Mouse (Mus musculus) splenic B cell, adult 2 months (primary cell): ENCODE data around the gene 1700028K03Rik.

Experiments used
- DNase-seq: peaks from one replicate; pipeline ENCODE4 v3.0.0-alpha.2; 2011; ENCODE audit warnings: low read depth, low spot score
- H3K27me3 ChIP-seq: 2 replicates; pipeline ENCODE4 v1.6.1; 2012; ENCODE audit warnings: mild to moderate bottlenecking, low read length, moderate library complexity, mixed read lengths; ENCODE audit not compliant: control insufficient read depth, poor library complexity, insufficient read depth, severe bottlenecking
- H3K36me3 ChIP-seq: 2 replicates; pipeline ENCODE4 v1.6.1; 2012; ENCODE audit warnings: mild to moderate bottlenecking, low read length, moderate library complexity, mixed read lengths; ENCODE audit not compliant: control insufficient read depth, poor library complexity, insufficient read depth, severe bottlenecking

The 1700028K03Rik gene

DNA sequence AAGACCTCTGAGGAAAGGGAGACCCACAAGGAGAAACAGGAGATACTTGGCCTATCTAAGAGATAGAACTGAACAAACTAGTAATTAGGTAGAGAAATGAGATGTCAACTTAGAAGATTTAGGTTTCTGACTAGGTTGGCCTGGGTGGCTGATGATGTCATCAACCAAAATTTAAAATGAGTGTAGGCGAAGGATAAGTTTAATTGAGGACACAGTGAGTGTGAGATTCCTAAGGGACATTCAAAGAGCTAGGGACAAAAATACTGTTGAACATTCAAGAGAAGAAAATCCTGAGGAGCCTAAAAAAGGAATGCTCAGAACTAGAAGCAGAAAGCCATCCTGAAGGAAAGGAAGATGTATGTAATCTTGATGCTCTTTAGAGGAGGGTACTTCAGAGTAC, 18.4 kb upstream of the 1700028K03Rik start:
- no peak for DNase-seq
- H3K27me3 ChIP-seq, result no peaks in the 10 kb centered on the region
- no peaks in the 10 kb centered on the region for H3K36me3 ChIP-seq

- Histone ChIP-seq H3K27me3 (no peaks in the 10 kb centered on the region), H3K36me3 (no peaks in the 10 kb centered on the region)
- DNase-seq, result no peak
These were observed 15.9 kb upstream of the 1700028K03Rik start for GRCm38 (mm10) chr5:107518602-107519001.

- no peak for DNase-seq
- no peaks in the 10 kb centered on the region for H3K27me3 ChIP-seq
- H3K36me3 ChIP-seq, result no peaks in the 10 kb centered on the region
These were observed 13.1 kb upstream of the 1700028K03Rik start for GRCm38 (mm10) chr5:107521386-107521785.

DNA sequence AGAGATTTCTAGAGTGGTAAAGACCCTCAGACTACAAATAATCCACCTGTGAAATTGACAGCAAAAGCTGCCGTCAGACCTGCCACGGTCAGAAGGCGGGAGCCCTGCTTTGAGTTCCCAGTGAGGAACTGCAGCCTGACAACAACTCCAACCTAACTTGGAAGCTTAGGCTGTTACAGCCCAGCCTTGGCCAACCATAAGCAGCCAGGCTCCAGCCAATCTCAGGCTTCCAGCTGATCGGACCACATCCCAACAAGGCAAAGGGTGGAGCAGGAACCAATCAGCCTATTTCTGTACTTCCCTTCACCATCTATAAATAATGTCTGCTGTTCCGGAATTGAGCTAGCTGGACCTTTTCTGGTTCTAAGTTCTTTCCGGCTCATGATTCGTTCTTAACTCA, 12.6 kb upstream of the 1700028K03Rik start:
- DNase-seq, result no peak
- no peaks in the 10 kb centered on the region for H3K27me3 ChIP-seq
- no peaks in the 10 kb centered on the region for H3K36me3 ChIP-seq

GRCm38 (mm10) chr5:107524281-107524680, 10.2 kb upstream of the 1700028K03Rik start:
- DNase-seq, result peak; percentile 32
- H3K36me3 ChIP-seq, result no peaks in the 10 kb centered on the region
- H3K27me3 ChIP-seq, result no peaks in the 10 kb centered on the region

GRCm38 (mm10) chr5:107528856-107529255, 5.7 kb upstream of the 1700028K03Rik start:
- no peaks in the 10 kb centered on the region for H3K36me3 ChIP-seq
- no peak for DNase-seq
- H3K27me3 ChIP-seq, result no peaks in the 10 kb centered on the region

DNA sequence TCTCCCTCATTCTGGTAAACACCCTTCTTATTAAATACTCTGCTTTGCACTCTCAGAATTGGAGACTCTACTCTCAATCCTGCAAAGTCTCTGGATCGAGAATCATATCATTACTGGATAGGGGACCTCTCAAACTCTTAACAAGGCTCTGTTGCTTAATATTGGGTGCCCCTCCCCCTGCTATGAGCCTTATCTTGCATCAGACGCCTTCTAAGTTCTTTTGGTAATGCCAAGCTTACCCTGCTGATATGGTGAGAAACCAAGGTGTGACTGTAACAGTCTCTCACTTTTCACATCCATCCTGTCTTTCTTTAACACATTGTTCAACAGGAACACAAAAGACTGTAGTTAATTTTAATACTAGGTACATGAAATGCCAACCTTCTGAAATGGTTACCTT, 919 bp upstream of the 1700028K03Rik start:
- no peak for DNase-seq
- no peaks in the 10 kb centered on the region for H3K27me3 ChIP-seq
- no peaks in the 10 kb centered on the region for H3K36me3 ChIP-seq

- no peaks in the 10 kb centered on the region for H3K36me3 ChIP-seq
- no peak for DNase-seq
- no peaks in the 10 kb centered on the region for H3K27me3 ChIP-seq
These were observed 7.2 kb downstream of the 1700028K03Rik start for GRCm38 (mm10) chr5:107541696-107542095.

GRCm38 (mm10) chr5:107545927-107546326, 11.4 kb downstream of the 1700028K03Rik start:
- H3K27me3 ChIP-seq, result no peaks in the 10 kb centered on the region
- DNase-seq, result no peak
- 0 out of 2 replicates have a peak, but pooled peaks cover 1% of the 10 kb centered on the region for H3K36me3 ChIP-seq

DNA sequence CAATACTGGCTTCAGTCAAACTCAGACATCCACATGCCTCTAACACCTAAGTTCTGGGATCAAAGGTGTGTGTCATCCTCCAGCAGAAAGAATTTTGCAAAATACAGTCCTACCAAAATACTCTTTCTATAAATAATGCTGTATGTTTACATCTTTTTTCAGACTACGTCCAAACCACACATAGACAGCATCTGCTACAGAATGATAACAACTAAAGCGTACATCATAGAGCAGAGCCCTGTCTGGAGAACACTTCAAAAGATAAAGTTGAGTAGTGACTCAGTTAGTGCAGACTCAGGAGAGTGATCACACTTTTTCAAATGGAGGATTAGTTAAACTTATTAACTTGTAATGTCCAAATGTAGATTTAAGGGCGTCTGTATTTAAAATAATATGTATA, 13.4 kb downstream of the 1700028K03Rik start:
- H3K27me3 ChIP-seq, result no peaks in the 10 kb centered on the region
- no peak for DNase-seq
- H3K36me3 ChIP-seq, result peaks cover 2% of the 10 kb centered on the region; the same call in 1 of the 2 replicates

- H3K27me3 ChIP-seq, result no peaks in the 10 kb centered on the region
- DNase-seq, result no peak
- peaks cover 4% of the 10 kb centered on the region; the same call in 1 of the 2 replicates for H3K36me3 ChIP-seq
These were observed 13.9 kb downstream of the 1700028K03Rik start for GRCm38 (mm10) chr5:107548444-107548843.

DNA sequence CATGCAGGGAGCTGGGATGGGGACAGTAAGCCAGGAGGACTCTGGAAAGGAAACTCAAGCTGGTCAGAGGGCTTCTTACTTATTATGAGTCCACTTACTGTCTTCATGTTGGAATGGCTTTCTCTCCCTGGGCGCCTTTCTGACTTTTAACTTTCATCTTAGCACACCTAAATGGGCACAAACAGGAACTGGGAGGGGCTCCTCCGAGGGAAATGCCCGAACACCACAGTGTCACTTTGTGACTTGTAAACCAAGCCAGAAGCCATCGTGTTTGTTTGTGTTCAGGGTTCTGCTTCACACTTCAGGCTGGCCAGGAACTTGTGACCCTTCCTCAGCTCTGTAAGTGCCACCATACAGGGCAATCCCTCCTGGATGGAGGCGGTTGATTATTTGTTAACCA, 19.8 kb downstream of the 1700028K03Rik start:
- no peak for DNase-seq
- Histone ChIP-seq H3K36me3 (peaks cover 4% of the 10 kb centered on the region), H3K27me3 (no peaks in the 10 kb centered on the region)

DNA sequence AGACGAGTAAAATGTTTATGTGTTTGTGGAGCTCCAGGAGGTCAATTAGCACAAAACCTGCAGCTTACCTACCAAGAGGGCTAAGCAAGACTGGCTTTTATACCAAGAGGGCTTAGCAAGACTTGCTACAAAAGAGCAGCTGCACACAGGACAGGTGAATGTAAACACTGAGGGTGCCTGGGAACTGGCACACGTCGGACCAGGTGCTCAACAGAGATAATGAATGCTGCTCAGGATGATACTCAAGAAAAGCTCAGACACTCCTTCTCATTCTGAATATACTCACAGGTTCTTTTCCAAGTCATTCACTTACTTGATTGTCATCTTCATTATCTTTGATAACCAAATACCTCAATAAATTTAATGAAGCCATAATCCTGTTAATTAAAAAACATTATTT, 22.5 kb downstream of the 1700028K03Rik start:
- H3K27me3 ChIP-seq, result no peaks in the 10 kb centered on the region
- no peak for DNase-seq
- H3K36me3 ChIP-seq, result peaks cover 5% of the 10 kb centered on the region

DNA sequence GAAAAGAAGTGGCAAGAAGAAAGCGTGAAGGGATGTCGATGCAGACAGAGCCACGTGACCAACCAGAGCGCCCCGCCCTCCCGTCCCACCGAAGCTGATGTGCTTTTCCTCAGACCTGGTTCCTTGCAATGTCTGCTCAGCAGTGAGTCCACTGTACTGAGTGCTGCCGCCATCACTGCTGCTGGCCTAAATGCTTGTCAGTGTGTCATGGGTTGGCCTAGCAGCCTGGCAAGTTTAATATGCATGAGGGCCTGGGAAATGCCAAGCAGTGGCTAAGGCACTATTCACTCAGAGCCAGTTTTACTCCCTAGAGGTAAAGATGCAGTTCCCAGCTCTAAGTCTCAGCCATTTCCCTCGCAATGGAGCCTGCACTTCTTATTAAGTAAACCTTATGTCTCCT, 34.6 kb downstream of the 1700028K03Rik start:
- no peak for DNase-seq
- Histone ChIP-seq H3K36me3 (peaks cover 10% of the 10 kb centered on the region; the same call in 1 of the 2 replicates), H3K27me3 (no peaks in the 10 kb centered on the region; the same call in none of the 2 replicates)

DNA sequence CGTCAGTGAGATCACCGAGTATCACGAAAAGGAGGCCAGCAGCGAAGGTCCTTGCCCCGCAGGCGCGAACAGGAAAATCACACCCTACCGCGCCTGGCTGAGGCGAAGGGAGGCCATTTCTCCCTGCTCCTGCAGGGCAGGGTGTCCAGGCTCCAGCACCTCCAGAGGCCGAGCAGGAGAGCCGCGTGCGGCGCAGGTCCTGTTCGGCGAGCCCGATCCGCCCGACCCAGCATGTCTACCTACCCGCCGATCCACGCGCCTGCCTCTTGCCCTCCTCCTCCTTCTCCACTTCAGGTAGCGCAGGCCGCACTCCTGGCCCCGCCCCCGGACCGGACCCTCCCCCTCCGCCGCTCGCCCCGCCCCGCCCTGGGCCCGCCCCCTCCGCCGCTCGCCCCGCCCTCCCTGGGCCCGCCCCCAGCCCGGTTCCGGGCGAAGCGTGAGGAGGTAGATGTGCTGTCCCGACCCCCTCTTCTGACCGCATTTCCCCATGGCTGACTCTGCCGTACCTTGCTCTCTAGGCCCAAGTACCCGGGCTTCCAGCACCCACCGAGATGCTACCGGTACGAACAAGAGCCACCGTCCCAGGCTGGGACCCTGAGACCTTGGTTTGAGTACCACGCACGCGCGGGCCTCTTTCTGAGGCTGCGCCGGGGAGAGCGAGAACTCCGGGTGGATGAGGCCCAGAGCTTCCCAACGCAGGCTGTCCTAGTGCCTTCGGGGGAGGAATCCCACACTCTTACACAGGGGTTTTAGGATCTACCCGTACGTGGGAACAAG, 63.0 kb downstream of the 1700028K03Rik start, which contains the start of the genes Rpap2 and Glmn:
Gene Rpap2, plus strand, starts transcription at position 73 of the 777 bp plus-strand sequence.
Gene Glmn, minus strand, starts transcription at position 588 of the 777 bp plus-strand sequence.
- Histone ChIP-seq H3K27me3 (no peaks in the 10 kb centered on the region), H3K36me3 (peaks cover under 1% of the 10 kb centered on the region)
- peak; percentile 82 for DNase-seq
